In genomic region chr7:118800112-118800734, GRCm38 (mm10) we compare ENCODE assay signal across 24 mouse cellular contexts. TPM values are rescaled to one million over a fixed set of nuclear protein-coding genes. Genes with fewer than 3 reads are reported as not detected.
DNase-seq lines count a peak whose midpoint lies in the region; ATAC-seq and TF ChIP-seq lines count a peak whose summit lies in the region.
"Had no signal": no experiment of that assay in that cellular context is flagged by ENCODE, and none has a peak within 500 bp of the region (broad histone marks: within the 10 kb centered on the region; RNA-seq: fewer than 3 reads in every experiment).

No protein-coding gene starts in this region.

- H3K9me3 ChIP-seq in lung, postnatal 0 days (ENCODE audit: low read length), result no peaks in the 10 kb centered on the region
- H3K9me3 ChIP-seq: forebrain, embryonic 10.5 days; heart, embryonic 15.5 days; midbrain, embryonic 13.5 days had no signal

- H3K36me3 ChIP-seq in lung, postnatal 0 days (ENCODE audit: insufficient read depth, low read length), result peaks cover 19% of the 10 kb centered on the region; the same call in 1 of the 2 replicates

- H3K27me3 ChIP-seq in lung, postnatal 0 days (replicated peaks; ENCODE audit: insufficient read depth, low read length), result no peaks in the 10 kb centered on the region
- H3K27me3 ChIP-seq: heart, embryonic 15.5 days; midbrain, embryonic 13.5 days had no signal

- H3K27ac ChIP-seq in lung, postnatal 0 days (ENCODE audit: low read length), result no peak overlapping the region
- peak overlapping the region; percentile 73 for H3K27ac ChIP-seq in bone marrow, adult 2 months (ENCODE audit: control insufficient read depth, insufficient read depth, low read depth, low read length, poor library complexity)
- H3K27ac ChIP-seq: forebrain, embryonic 10.5 days; heart, embryonic 15.5 days; midbrain, embryonic 13.5 days had no signal

- H3K4me2 ChIP-seq in lung, postnatal 0 days (replicated peaks; ENCODE audit: low read depth, low read length), result no peak overlapping the region
- H3K4me2 ChIP-seq: heart, embryonic 15.5 days; midbrain, embryonic 13.5 days had no signal

- ATAC-seq in lung, postnatal 0 days, result no peak
- peak; percentile 80 for ATAC-seq in granulocyte monocyte progenitor cell, adult 5-6 weeks (replicated peaks; ENCODE audit: poor library complexity, severe bottlenecking)
- peak; percentile 74 for ATAC-seq in megakaryocyte progenitor cell, adult 5-6 weeks (replicated peaks; ENCODE audit: poor library complexity)
- ATAC-seq: forebrain, postnatal 0 days; hindbrain, embryonic 16.5 days; intestine, embryonic 16.5 days; midbrain, embryonic 13.5 days had no signal

- no peak overlapping the region for H3K4me3 ChIP-seq in lung, postnatal 0 days (ENCODE audit: low read depth, low read length)
- no peak overlapping the region for H3K4me3 ChIP-seq in bone marrow, adult 2 months (replicated peaks; ENCODE audit: control insufficient read depth, low read depth, low read length)
- H3K4me3 ChIP-seq: forebrain, embryonic 10.5 days; heart, embryonic 15.5 days; midbrain, embryonic 13.5 days had no signal

- H3K4me1 ChIP-seq in lung, postnatal 0 days (ENCODE audit: insufficient read depth, low read depth, low read length), result no peaks in the 10 kb centered on the region
- peaks cover 11% of the 10 kb centered on the region for H3K4me1 ChIP-seq in bone marrow, adult 2 months (ENCODE audit: control insufficient read depth, insufficient read depth, low read length)
- H3K4me1 ChIP-seq: forebrain, embryonic 10.5 days; midbrain, embryonic 13.5 days had no signal

- no peak for TF ChIP-seq CTCF in lung, postnatal 0 days (IDR thresholded peaks at IDR 0.05)
- TF ChIP-seq CTCF in bone marrow, adult 2 months (IDR thresholded peaks at IDR 0.05; ENCODE audit: control insufficient read depth, insufficient read depth, low read length), result no peak

- DNase-seq in lung, postnatal 0 days (ENCODE audit: low spot score), result peak; percentile 28
- no peak for DNase-seq in lung, postnatal 25 days (ENCODE audit: low spot score)
- DNase-seq in gastrocnemius, postnatal 36 days, result no peak
- no peak for DNase-seq in kidney, postnatal 14 days
- DNase-seq: adrenal gland, postnatal 14 days; cerebellum, adult 11-12 months; cerebellum, postnatal 10 days; forebrain, postnatal 0 days; gastrocnemius, postnatal 25 days; heart, postnatal 36 days; kidney, postnatal 36 days; layer of hippocampus, adult 9-11 months; lung, adult 18-20 months; lung, postnatal 4 days; right cerebral cortex, postnatal 14 days; thymus, postnatal 36 days had no signal

- TF ChIP-seq POLR2A in bone marrow, adult 2 months (IDR thresholded peaks at IDR 0.05; ENCODE audit: borderline replicate concordance, control insufficient read depth, low read depth, low read length), result no peak

- intact Hi-C loops in gastrocnemius, postnatal 36 days (cut with DNase I), result no loop called here

- 80% methylated on average over 15 of the region's 15 CpGs for WGBS in lung, postnatal 0 days
- 25% methylated on average over 15 of the region's 15 CpGs for WGBS in bone marrow, adult 2 months

- TF ChIP-seq EP300 in lung, postnatal 0 days (IDR thresholded peaks at IDR 0.05), result no peak

- no peak overlapping the region for H3K9ac ChIP-seq in lung, postnatal 0 days (replicated peaks; ENCODE audit: low read depth)
- H3K9ac ChIP-seq: forebrain, postnatal 0 days; heart, embryonic 15.5 days; midbrain, embryonic 13.5 days had no signal

RNA-seq across cellular contexts. Expression of gene Iqck, which starts 55.3 kb away (rescaled TPM):
- polyA plus RNA-seq in lung, postnatal 0 days (2015; fragmentation: Nextera tagmentation; extraction: Ambion mirVana), result 3.5 and 4.9 TPM in 2 replicates
- not detected in 2 replicates for polyA plus RNA-seq in bone marrow, adult 2 months (2011; ENCODE audit: insufficient read depth, insufficient read length, low replicate concordance, missing spikeins)
- 0.58 TPM in 1 of 2 replicates, not detected in the other for total RNA-seq in granulocyte monocyte progenitor cell, adult 5-6 weeks (2014; fragmentation: Nextera tagmentation)
- total RNA-seq in granulocyte monocyte progenitor cell, adult 5-6 weeks (2017), result 0.57 and 1.2 TPM in 2 replicates
- total RNA-seq in megakaryocyte progenitor cell, adult 5-6 weeks (2015), result 0.07 and 1.2 TPM in 2 replicates
- total RNA-seq in megakaryocyte progenitor cell, adult 5-6 weeks (2017), result 1.2 and 2.5 TPM in 2 replicates
- under 1 TPM in 1 of 2 experiments, not detected in 1; 0.52 TPM for total RNA-seq in gastrocnemius, postnatal 36 days (2021)

RNA-seq across cellular contexts. Expression of gene Knop1, which starts 55.8 kb away (rescaled TPM):
- 50.1 and 51.6 TPM in 2 replicates for polyA plus RNA-seq in lung, postnatal 0 days (2015; fragmentation: Nextera tagmentation; extraction: Ambion mirVana)
- 11.1 and 34.6 TPM in 2 replicates for polyA plus RNA-seq in bone marrow, adult 2 months (2011; ENCODE audit: insufficient read depth, insufficient read length, low replicate concordance, missing spikeins)
- total RNA-seq in granulocyte monocyte progenitor cell, adult 5-6 weeks (2014; fragmentation: Nextera tagmentation), result 42.5 and 51.6 TPM in 2 replicates
- total RNA-seq in granulocyte monocyte progenitor cell, adult 5-6 weeks (2017), result 36.8 and 72.4 TPM in 2 replicates
- total RNA-seq in megakaryocyte progenitor cell, adult 5-6 weeks (2015), result 27.4 and 29.7 TPM in 2 replicates
- 40.2 and 52.3 TPM in 2 replicates for total RNA-seq in megakaryocyte progenitor cell, adult 5-6 weeks (2017)
- 10 to 100 TPM; 22.2 to 27.1 TPM for total RNA-seq in gastrocnemius, postnatal 36 days (2021)
